Mouse (Mus musculus): ENCODE measurements at regions not wholly inside any gene's neighbourhood (a gene's known extent, or its start where the extent isn't known, plus 50 kb on each side); places are given as distances from the start of the nearest gene placed in this dataset.

DNA sequence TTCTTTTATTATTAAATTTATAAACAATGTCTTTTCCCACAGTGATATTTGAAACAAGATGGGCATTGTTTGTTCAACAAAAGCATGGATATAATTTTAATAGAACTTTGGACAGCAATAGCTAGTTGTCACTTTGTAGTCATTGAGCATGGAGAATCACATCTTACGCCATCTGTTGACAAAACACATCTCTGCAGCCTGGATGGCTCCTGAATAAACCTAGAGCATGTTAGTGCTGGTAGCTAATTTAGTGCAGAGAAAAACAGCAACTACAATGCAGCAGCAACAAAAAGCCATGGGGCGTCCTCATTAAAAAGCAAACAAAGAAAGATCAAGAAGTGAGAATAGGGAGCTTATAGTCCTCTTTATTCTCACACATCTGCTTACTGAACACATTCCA lies 900.9 kb upstream of the Cdh7 start:
- no peak for DNase-seq (ENCODE audit: low spot score)

DNA sequence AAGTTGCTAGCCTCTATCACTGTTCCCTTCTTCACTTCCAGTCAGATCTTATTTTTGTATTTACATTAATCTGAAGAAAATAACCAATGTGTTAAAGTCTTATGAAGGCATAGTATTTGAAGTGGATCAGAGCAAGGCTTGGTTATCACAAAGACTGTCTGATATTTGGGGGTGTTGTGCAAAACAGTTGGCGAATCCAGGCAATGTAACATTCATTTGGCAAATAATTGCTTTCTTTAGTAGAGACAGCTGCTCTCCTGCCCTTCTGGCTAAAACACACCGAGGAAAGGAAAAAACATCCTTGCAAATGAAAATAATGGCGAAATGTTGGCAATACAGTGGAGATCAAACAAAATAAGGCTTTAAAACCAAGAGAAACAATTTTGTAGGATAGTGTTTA lies 896.1 kb upstream of the Cdh7 start:
- peak; percentile 0 for DNase-seq (ENCODE audit: low spot score)

DNA sequence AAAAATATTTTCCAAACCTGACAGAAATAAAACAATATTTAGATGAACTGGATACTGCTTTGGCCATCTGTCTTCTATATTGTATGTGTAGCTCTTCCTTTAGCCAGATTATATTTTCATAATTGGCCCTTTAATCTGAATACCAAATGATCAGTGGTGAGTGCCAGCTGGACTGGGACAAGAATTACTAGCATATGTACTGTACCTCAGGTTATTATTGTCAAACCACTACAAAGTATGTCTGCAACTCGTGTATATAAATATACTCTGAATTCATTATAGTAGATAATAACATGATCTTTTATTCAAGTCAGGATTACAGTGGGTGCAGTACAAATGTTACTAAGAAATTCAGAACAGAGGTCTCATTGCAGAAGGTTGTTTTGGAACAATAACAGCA lies 877.2 kb upstream of the Cdh7 start:
- no peak for DNase-seq (ENCODE audit: low spot score)
